Mouse (Mus musculus): Measurements from ENCODE around the gene Rhod. TPM values are rescaled to one million over a fixed set of nuclear protein-coding genes. Genes with fewer than 3 reads are reported as not detected.

Gene Rhod
- 4.0 and 4.9 TPM in 2 replicates for polyA plus RNA-seq (2012; rRNA removed)

DNA sequence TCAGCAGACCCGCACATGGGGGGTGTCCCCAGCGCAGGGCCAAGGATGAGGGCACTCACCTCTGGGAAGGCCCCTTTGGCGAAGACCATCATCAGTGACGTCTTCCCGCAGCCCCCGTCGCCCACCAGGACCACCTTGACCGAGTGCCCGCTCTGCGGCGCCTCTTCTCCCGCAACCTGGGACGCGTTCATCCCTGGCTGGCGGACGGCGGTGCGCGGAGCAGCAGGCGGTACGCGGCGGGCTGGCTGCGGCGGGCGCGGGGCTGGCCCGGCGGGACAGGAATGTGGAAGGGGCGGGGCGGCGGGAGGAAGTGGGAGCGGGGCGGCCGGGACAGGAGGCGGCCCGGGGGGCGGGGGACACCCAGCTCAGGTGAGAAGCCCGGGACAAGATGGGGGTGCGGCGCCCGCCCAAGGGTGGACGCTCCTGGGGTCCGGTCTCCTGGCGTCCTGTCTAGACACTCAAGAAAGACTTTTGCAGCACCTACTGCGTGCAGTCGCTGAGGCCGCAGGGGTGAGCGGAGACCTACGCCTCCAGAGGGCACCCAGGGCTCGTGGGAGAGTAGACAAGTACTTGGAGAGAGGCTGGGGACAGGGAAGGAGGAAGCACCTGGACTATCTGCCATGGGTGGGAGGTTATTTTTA, at the start of gene Rhod:
Gene Rhod, minus strand, starts transcription at position 272 of the 641 bp plus-strand sequence.
- Histone ChIP-seq H3K27me3 (ENCODE audit: control insufficient read depth, insufficient read depth, low read length) (peaks cover 13% of the 10 kb centered on the region), H3K4me3 (ENCODE audit: extremely low read depth, insufficient read depth, insufficient read length) (peak within 1 kb of the TSS; percentile 39; the same call in 1 of the 2 replicates), H3K27ac (ENCODE audit: insufficient read depth, low read length) (no peak within 1 kb of the TSS; the same call in 1 of the 2 replicates), H3K4me1 (ENCODE audit: control insufficient read depth, insufficient read depth, insufficient read length) (peaks cover 4% of the 10 kb centered on the region), H3K36me3 (ENCODE audit: control insufficient read depth, insufficient read depth, low read length) (no peaks in the 10 kb centered on the region)
- DNase-seq (ENCODE audit: low read depth in 1 of 2, low spot score in 2 of 2), result peak in 1 of 2 experiments; percentile 21
- 3% methylated on average over 44 of the region's 51 CpGs for WGBS
- no peak for TF ChIP-seq POLR2A (IDR thresholded peaks at IDR 0.05; ENCODE audit: low read depth, low read length)
- no peak for TF ChIP-seq CTCF (IDR thresholded peaks at IDR 0.05; ENCODE audit: extremely low read depth, insufficient read depth, insufficient read length, insufficient replicate concordance)

DNA sequence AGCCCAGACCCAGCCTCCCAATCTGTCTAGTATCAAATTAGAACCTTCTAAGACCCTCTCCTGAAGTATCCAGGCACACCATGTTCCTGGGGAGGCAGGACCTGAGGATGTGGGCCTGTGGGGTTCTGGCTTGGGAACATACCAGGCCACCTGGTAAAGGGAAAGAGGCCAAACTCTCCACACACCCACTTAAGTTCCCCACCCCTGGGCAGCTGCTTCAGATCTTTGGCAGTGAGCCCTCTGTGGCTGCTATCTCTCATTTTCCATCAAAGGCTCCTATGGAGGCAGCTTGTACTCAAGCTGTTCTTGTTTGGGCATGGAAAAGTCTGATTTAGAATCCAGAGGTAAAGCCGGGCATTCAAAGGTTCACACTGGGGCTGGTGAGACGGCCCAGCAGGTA, 48.6 kb upstream of the Rhod start:
- DNase-seq (ENCODE audit: low read depth in 1 of 2, low spot score in 2 of 2), result no peak
- Histone ChIP-seq H3K27ac (ENCODE audit: insufficient read depth, low read length) (no peak overlapping the region), H3K4me3 (ENCODE audit: extremely low read depth, insufficient read depth, insufficient read length) (no peak overlapping the region), H3K4me1 (ENCODE audit: control insufficient read depth, insufficient read depth, insufficient read length) (no peaks in the 10 kb centered on the region), H3K27me3 (ENCODE audit: control insufficient read depth, insufficient read depth, low read length) (no peaks in the 10 kb centered on the region), H3K36me3 (ENCODE audit: control insufficient read depth, insufficient read depth, low read length) (no peaks in the 10 kb centered on the region)
- 71% methylated on average over 2 of the region's 2 CpGs for WGBS
- TF ChIP-seq POLR2A (IDR thresholded peaks at IDR 0.05; ENCODE audit: low read depth, low read length) (no peak), CTCF (IDR thresholded peaks at IDR 0.05; ENCODE audit: extremely low read depth, insufficient read depth, insufficient read length, insufficient replicate concordance) (no peak)

DNA sequence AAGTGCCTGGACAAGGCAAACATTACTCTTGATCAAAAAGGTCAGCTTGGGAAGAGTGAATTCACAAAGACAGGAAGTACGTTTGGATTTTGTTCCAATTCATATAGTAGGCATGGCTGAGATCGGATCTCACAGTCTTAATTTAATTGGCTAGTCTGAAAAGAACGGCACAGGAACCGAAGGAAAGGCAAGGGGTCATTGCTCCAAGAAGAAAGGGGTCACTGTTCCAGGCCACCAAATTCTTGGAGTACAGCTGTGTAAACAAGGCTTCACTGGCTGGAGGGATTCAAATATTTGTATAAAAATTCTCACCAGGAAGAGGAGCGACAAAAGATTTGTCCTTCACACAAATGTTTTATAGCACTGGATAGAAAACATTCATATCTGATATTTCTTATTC, 45.8 kb upstream of the Rhod start:
- DNase-seq (ENCODE audit: low read depth in 1 of 2, low spot score in 2 of 2), result no peak
- Histone ChIP-seq H3K36me3 (ENCODE audit: control insufficient read depth, insufficient read depth, low read length) (no peaks in the 10 kb centered on the region), H3K27ac (ENCODE audit: insufficient read depth, low read length) (no peak overlapping the region), H3K4me1 (ENCODE audit: control insufficient read depth, insufficient read depth, insufficient read length) (no peaks in the 10 kb centered on the region), H3K4me3 (ENCODE audit: extremely low read depth, insufficient read depth, insufficient read length) (no peak overlapping the region), H3K27me3 (ENCODE audit: control insufficient read depth, insufficient read depth, low read length) (no peaks in the 10 kb centered on the region)
- TF ChIP-seq CTCF (IDR thresholded peaks at IDR 0.05; ENCODE audit: extremely low read depth, insufficient read depth, insufficient read length, insufficient replicate concordance) (no peak), POLR2A (IDR thresholded peaks at IDR 0.05; ENCODE audit: low read depth, low read length) (no peak)
- WGBS, result 78% methylated on average over 5 of the region's 5 CpGs

DNA sequence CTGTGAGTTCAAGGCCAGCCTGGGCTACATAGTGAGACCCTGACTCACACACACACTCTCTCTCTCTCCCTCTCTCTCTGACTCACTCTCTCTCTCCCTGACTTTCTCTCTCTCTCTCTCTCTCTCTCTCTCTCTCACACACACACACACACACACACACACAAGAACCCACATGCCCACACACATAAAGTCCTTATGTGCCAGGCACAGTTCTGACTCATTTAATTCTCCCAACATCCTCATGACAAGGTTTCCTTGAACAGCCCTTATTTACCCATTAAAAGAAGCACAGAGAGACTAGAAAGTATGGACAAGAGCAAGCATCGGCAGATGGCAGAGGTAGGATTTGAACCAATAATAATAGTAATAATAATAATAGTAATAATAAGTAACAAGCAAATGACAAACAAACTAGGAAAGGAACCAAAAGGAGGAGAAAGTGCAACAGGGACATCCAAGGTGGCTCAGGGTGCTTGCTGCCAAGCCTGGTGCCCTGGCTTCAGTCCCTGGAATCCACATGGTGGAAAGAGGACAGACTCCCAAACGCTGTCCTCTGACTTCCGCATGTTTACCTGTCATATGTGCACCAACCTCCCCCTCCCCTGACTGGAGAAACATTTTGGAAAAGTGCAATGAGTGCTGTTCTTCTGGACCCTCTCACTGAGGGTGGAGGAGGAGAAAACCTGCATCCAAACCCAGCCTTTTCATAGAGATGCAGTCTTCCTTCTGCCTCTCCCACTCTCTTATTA, 43.1 kb upstream of the Rhod start:
- no peak overlapping the region for H3K27ac ChIP-seq (ENCODE audit: insufficient read depth, low read length)
- H3K27me3 ChIP-seq (ENCODE audit: control insufficient read depth, insufficient read depth, low read length), result no peaks in the 10 kb centered on the region
- H3K36me3 ChIP-seq (ENCODE audit: control insufficient read depth, insufficient read depth, low read length), result no peaks in the 10 kb centered on the region
- no peak for DNase-seq (ENCODE audit: low read depth in 1 of 2, low spot score in 2 of 2)
- H3K4me1 ChIP-seq (ENCODE audit: control insufficient read depth, insufficient read depth, insufficient read length), result no peaks in the 10 kb centered on the region
- TF ChIP-seq CTCF (IDR thresholded peaks at IDR 0.05; ENCODE audit: extremely low read depth, insufficient read depth, insufficient read length, insufficient replicate concordance) (no peak), POLR2A (IDR thresholded peaks at IDR 0.05; ENCODE audit: low read depth, low read length) (no peak)
- 90% methylated on average over 3 of the region's 3 CpGs for WGBS
- no peak overlapping the region for H3K4me3 ChIP-seq (ENCODE audit: extremely low read depth, insufficient read depth, insufficient read length)

DNA sequence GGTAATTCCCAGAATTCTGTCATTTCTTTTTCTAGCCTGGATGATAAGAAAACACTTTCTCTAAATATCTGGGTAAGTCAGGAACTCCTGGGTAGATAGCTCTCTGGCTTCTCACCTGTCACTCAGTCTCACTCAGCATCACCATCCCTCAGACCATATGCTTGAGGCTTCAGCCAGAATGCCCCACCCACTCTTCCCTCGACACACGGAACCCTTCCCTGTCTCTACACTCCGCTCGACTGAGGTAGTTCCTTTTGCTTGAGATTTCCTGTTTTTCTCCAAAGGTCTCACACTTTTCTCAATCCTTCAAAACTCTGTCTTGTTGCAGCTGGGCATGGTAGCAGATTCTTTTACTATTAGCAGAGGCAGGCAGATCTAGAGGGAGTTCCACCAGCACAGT, 42.1 kb upstream of the Rhod start:
- WGBS, result 21% methylated on average over 4 of the region's 4 CpGs
- TF ChIP-seq POLR2A (IDR thresholded peaks at IDR 0.05; ENCODE audit: low read depth, low read length), result no peak
- no peak for TF ChIP-seq CTCF (IDR thresholded peaks at IDR 0.05; ENCODE audit: extremely low read depth, insufficient read depth, insufficient read length, insufficient replicate concordance)
- Histone ChIP-seq H3K27ac (ENCODE audit: insufficient read depth, low read length) (no peak overlapping the region), H3K27me3 (ENCODE audit: control insufficient read depth, insufficient read depth, low read length) (peaks cover 6% of the 10 kb centered on the region), H3K4me3 (ENCODE audit: extremely low read depth, insufficient read depth, insufficient read length) (no peak overlapping the region), H3K36me3 (ENCODE audit: control insufficient read depth, insufficient read depth, low read length) (no peaks in the 10 kb centered on the region), H3K4me1 (ENCODE audit: control insufficient read depth, insufficient read depth, insufficient read length) (peaks cover 4% of the 10 kb centered on the region; the same call in 1 of the 2 replicates)
- no peak for DNase-seq (ENCODE audit: low read depth in 1 of 2, low spot score in 2 of 2)

DNA sequence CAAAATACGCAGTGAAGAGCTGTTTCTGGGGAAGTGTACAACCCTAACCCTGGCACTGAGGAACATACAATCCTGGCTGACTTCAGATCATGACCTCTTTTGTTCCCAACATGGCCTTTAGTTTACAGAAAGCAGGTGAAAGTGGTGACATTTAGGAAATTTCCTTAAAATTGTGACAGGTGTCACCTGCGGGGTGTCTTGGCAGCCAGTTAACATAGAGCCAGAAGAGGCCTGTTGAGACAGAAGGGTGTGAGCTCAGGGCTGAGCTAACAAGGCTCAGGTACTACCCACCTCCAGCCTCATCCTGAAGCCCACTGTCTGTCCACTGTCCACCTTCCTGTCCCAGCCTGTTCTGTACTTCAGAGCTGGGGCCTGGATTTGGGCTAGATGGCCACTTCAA, 40.8 kb upstream of the Rhod start:
- no peak for DNase-seq (ENCODE audit: low read depth in 1 of 2, low spot score in 2 of 2)
- Histone ChIP-seq H3K27me3 (ENCODE audit: control insufficient read depth, insufficient read depth, low read length) (peaks cover 6% of the 10 kb centered on the region), H3K27ac (ENCODE audit: insufficient read depth, low read length) (no peak overlapping the region), H3K36me3 (ENCODE audit: control insufficient read depth, insufficient read depth, low read length) (no peaks in the 10 kb centered on the region), H3K4me1 (ENCODE audit: control insufficient read depth, insufficient read depth, insufficient read length) (peaks cover 4% of the 10 kb centered on the region; the same call in 1 of the 2 replicates), H3K4me3 (ENCODE audit: extremely low read depth, insufficient read depth, insufficient read length) (no peak overlapping the region)
- WGBS, result 87% methylated on average over 2 of the region's 2 CpGs
- TF ChIP-seq POLR2A (IDR thresholded peaks at IDR 0.05; ENCODE audit: low read depth, low read length) (no peak), CTCF (IDR thresholded peaks at IDR 0.05; ENCODE audit: extremely low read depth, insufficient read depth, insufficient read length, insufficient replicate concordance) (no peak)

DNA sequence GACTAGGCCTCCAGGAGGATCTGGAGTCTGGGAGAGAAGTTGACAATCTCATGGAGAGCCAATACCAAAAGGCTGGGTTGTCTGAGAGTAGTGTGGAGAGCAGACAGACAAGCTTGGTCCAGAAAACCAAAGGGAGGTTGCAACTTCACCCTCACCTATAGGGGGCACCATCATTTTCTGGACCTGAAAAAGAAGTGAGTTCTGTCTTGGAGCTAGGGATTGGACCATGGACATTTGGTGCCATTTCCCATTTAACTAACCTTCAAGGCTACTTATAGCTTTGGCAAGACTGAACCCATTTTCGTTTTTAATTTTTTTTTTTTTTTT, 38.9 kb upstream of the Rhod start:
- no peak for DNase-seq (ENCODE audit: low read depth in 1 of 2, low spot score in 2 of 2)
- peaks cover 6% of the 10 kb centered on the region for H3K27me3 ChIP-seq (ENCODE audit: control insufficient read depth, insufficient read depth, low read length)
- no peaks in the 10 kb centered on the region for H3K36me3 ChIP-seq (ENCODE audit: control insufficient read depth, insufficient read depth, low read length)
- 14% methylated on average over 1 of the region's 1 CpGs for WGBS
- no peak overlapping the region for H3K4me3 ChIP-seq (ENCODE audit: extremely low read depth, insufficient read depth, insufficient read length)
- H3K27ac ChIP-seq (ENCODE audit: insufficient read depth, low read length), result no peak overlapping the region
- H3K4me1 ChIP-seq (ENCODE audit: control insufficient read depth, insufficient read depth, insufficient read length), result peaks cover 4% of the 10 kb centered on the region; the same call in 1 of the 2 replicates
- TF ChIP-seq POLR2A (IDR thresholded peaks at IDR 0.05; ENCODE audit: low read depth, low read length) (no peak), CTCF (IDR thresholded peaks at IDR 0.05; ENCODE audit: extremely low read depth, insufficient read depth, insufficient read length, insufficient replicate concordance) (no peak)

Data from spleen, adult 2 months (tissue).